Mouse (Mus musculus) thymus, adult 2 months (tissue): Measurements from ENCODE around the gene Nol4l. TPM values are rescaled to one million over a fixed set of nuclear protein-coding genes. Genes with fewer than 3 reads are reported as not detected.

Experiments used
- DNase-seq: peaks from one replicate; pipeline ENCODE4 v3.0.0; 2021
- H3K27ac ChIP-seq: fragments of 200-500 bp; 2 replicates; pipeline ENCODE4 v1.5.1; 2012; ENCODE audit warnings: low read length, control low read depth; ENCODE audit not compliant: control insufficient read depth, insufficient read depth
- H3K27me3 ChIP-seq: fragments of 200-500 bp; 2 replicates; pipeline ENCODE4 v1.6.1; 2012; ENCODE audit warnings: mild to moderate bottlenecking, low read length, moderate library complexity, mixed read lengths; ENCODE audit not compliant: control insufficient read depth, insufficient read depth
- H3K36me3 ChIP-seq: fragments of 200-500 bp; 2 replicates; pipeline ENCODE4 v1.6.1; 2012; ENCODE audit warnings: mild to moderate bottlenecking, low read length, moderate library complexity; ENCODE audit not compliant: control insufficient read depth, insufficient read depth
- H3K4me1 ChIP-seq: fragments of 200-500 bp; replicated peaks from 2 replicates; pipeline ENCODE4 v1.6.1; 2012; ENCODE audit warnings: low read length; ENCODE audit not compliant: control insufficient read depth, insufficient read depth
- H3K4me3 ChIP-seq: fragments of 200-500 bp; 2 replicates; pipeline ENCODE4 v1.5.1; 2012; ENCODE audit warnings: mild to moderate bottlenecking, low read length, control low read depth, moderate library complexity; ENCODE audit not compliant: control insufficient read depth, insufficient read depth
- CTCF ChIP-seq: fragments of 200-500 bp; IDR thresholded peaks from 2 replicates; pipeline ENCODE4 v1.5.1; 2012; ENCODE audit warnings: mild to moderate bottlenecking, control low read depth, low read length, moderate library complexity, borderline replicate concordance; ENCODE audit not compliant: control insufficient read depth, poor library complexity, insufficient read depth; ENCODE audit errors: extremely low read depth
- POLR2A ChIP-seq: fragments of 200-500 bp; IDR thresholded peaks from 2 replicates; pipeline ENCODE4 v1.6.1; 2012; ENCODE audit warnings: mild to moderate bottlenecking, low read length, control low read depth, moderate library complexity; ENCODE audit not compliant: control insufficient read depth, poor library complexity, insufficient read depth; ENCODE audit errors: extremely low read depth
- WGBS: fragments of 180-500 bp; shearing (Covaris S2); methylation state at CpG from one replicate; pipeline ENCODE4 v1.1.7; 2018; 5-methylcytosine and 5-hydroxymethylcytosine counted together
- polyA plus RNA-seq: library from polyadenylated mRNA; depleted of rRNA; stranded (reverse); fragments of >200 nt; gene quantifications from 2 replicates; pipeline ENCODE4 v1.2.3, GENCODE M21; 2012

The Nol4l gene
- polyA plus RNA-seq, 1 experiment, result 4.2 TPM

GRCm38 (mm10) chr2:153408971-153409370 lies 120.8 kb downstream of the Nol4l start:
- Histone ChIP-seq H3K27me3 (no peaks in the 10 kb centered on the region), H3K36me3 (no peaks in the 10 kb centered on the region), H3K4me1 (no peaks in the 10 kb centered on the region), H3K4me3 (no peak overlapping the region), H3K27ac (no peak overlapping the region)
- WGBS, result 96% methylated on average over 3 of the region's 3 CpGs
- no peak for TF ChIP-seq POLR2A
- no peak for TF ChIP-seq CTCF
- DNase-seq, result no peak

DNA sequence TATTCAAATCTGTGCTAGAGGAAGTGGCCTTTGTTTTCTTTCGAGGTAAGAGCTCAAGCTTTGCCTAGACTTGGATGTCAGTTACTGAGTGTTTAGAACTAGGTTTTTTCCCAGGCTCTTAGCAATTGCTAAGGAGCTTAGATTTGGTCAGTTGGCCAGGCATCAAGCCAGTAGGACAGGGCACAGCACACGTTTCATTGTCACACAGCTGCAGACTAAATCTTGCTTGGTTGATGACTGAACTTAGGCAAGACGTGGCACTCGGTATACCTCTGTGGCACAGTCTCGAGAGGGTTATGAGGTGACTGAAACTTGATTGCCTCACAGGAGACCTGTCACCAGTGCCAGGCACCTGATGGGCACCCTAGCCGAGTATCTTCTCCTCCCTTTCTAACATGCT lies 122.9 kb downstream of the Nol4l start:
- H3K27ac ChIP-seq, result no peak overlapping the region
- no peak overlapping the region for H3K4me3 ChIP-seq
- no peaks in the 10 kb centered on the region for H3K4me1 ChIP-seq
- H3K27me3 ChIP-seq, result no peaks in the 10 kb centered on the region
- TF ChIP-seq POLR2A (no peak), CTCF (no peak)
- H3K36me3 ChIP-seq, result peaks cover 6% of the 10 kb centered on the region; the same call in 1 of the 2 replicates
- WGBS, result 88% methylated on average over 6 of the region's 6 CpGs
- no peak for DNase-seq

GRCm38 (mm10) chr2:153404882-153405281 lies 124.9 kb downstream of the Nol4l start:
- Histone ChIP-seq H3K36me3 (peaks cover 26% of the 10 kb centered on the region), H3K4me3 (no peak overlapping the region), H3K27ac (no peak overlapping the region), H3K4me1 (no peaks in the 10 kb centered on the region), H3K27me3 (no peaks in the 10 kb centered on the region)
- 90% methylated on average over 3 of the region's 3 CpGs for WGBS
- TF ChIP-seq POLR2A, result no peak
- no peak for TF ChIP-seq CTCF
- DNase-seq, result no peak

GRCm38 (mm10) chr2:153404062-153404461 lies 125.7 kb downstream of the Nol4l start:
- no peak for DNase-seq
- H3K4me1 ChIP-seq, result no peaks in the 10 kb centered on the region
- 95% methylated on average over 3 of the region's 3 CpGs for WGBS
- no peak overlapping the region for H3K4me3 ChIP-seq
- no peak overlapping the region for H3K27ac ChIP-seq
- H3K27me3 ChIP-seq, result no peaks in the 10 kb centered on the region
- peaks cover 34% of the 10 kb centered on the region for H3K36me3 ChIP-seq
- TF ChIP-seq POLR2A (no peak), CTCF (no peak)

GRCm38 (mm10) chr2:153399166-153399565 lies 130.6 kb downstream of the Nol4l start:
- TF ChIP-seq POLR2A (no peak), CTCF (no peak)
- Histone ChIP-seq H3K4me1 (no peaks in the 10 kb centered on the region), H3K4me3 (no peak overlapping the region), H3K36me3 (peaks cover 83% of the 10 kb centered on the region), H3K27me3 (no peaks in the 10 kb centered on the region), H3K27ac (no peak overlapping the region)
- WGBS, result 96% methylated on average over 15 of the region's 15 CpGs
- no peak for DNase-seq

GRCm38 (mm10) chr2:153397790-153398515 lies 131.8 kb downstream of the Nol4l start:
- no peak overlapping the region for H3K27ac ChIP-seq
- no peaks in the 10 kb centered on the region for H3K27me3 ChIP-seq
- WGBS, result 92% methylated on average over 11 of the region's 11 CpGs
- peaks cover 95% of the 10 kb centered on the region for H3K36me3 ChIP-seq
- H3K4me1 ChIP-seq, result no peaks in the 10 kb centered on the region
- no peak overlapping the region for H3K4me3 ChIP-seq
- no peak for DNase-seq
- no peak for TF ChIP-seq CTCF
- TF ChIP-seq POLR2A, result no peak

- peaks cover 75% of the 10 kb centered on the region for H3K36me3 ChIP-seq
- H3K27ac ChIP-seq, result no peak overlapping the region
- H3K27me3 ChIP-seq, result no peaks in the 10 kb centered on the region
- 96% methylated on average over 10 of the region's 10 CpGs for WGBS
- no peak for DNase-seq
- no peak overlapping the region for H3K4me3 ChIP-seq
- TF ChIP-seq CTCF (no peak), POLR2A (no peak)
- H3K4me1 ChIP-seq, result no peaks in the 10 kb centered on the region
Measured at GRCm38 (mm10) chr2:153393045-153393444, 136.7 kb downstream of the Nol4l start.
